Mouse (Mus musculus) mature B cell (primary cell): Measurements from ENCODE around the gene Pitpnm2.
"Not testable (repeated sequence)": the region's sequence is repeated elsewhere in the genome, so short reads cannot be mapped to it uniquely, and the experiment has no call there.

Source experiments
- in situ Hi-C: fragments of 300-500 bp; cut with MboI; formaldehyde crosslinking; loops from 2 replicates; pipeline ENCODE4 v1.14.3; 2019

Gene Pitpnm2

DNA sequence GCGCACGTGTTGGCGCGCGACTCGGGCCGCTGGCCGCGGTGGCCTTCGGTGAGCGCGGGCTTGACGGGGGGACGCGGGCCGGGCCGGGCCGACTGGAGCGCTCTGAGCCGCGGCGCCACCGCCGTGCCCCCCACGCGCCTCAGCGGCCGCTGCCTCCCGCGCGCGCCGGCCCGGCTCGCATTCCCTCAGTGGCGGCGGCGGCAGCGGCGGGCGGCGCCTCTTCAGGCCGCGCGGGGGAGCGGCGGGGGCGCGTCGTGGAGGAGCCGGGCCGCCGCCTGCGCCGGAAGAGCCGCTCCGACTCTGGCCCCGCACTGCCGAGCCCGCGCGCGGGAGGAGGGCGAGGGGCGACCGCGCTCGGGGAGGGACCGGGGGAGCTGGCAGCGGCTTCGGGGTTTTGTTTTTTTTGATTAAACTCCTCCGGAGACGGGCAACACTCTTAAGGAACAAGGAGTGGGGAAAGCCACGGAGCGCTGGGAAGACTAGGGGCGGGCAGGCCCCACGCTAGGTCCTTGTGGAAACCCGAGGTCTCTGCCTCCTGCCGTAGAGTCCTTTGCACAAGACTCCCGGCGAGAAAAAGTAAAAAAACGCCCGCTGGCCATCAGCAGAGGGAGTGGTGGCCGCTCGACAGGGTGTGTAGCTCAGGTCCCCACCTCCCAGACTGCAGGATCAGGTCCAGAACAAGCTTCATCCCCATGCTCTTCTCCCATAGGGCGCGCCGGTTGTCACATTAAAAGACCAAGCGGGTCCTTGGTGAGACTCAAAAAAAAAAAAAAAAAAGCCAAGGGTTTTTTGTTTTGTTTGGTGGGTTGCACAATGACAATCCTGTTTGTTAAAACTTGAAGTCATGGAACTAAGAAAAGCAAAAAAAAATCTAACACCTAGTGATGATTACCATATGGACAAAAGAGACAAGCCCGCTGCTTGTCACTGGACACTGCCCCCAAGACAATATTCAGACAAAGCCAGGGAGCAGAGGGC, at the start of gene Pitpnm2:
Gene Pitpnm2, minus strand, starts transcription at position 147 of the 978 bp plus-strand sequence.
- in situ Hi-C loops = no loop called here

DNA sequence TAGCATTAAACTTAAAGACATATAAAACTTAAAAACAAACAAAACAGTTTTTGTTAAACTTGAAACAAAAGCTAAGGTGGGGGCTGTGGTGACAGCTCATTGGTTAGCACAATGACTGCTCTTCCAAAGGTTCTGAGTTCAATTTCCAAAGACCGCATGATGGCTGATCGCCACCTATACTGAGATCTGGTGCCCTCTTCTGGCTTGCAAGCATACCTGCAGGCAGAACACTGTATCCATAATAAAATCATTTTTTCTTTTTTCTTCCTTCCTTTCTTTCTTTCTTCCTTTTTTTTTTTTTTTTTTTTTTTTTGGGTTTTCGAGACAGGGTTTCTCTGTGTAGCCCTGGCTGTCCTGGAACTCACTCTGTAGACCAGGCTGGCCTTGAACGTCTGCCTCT, 49.7 kb upstream of the Pitpnm2 start:
- in situ Hi-C loops = not testable (repeated sequence)

DNA sequence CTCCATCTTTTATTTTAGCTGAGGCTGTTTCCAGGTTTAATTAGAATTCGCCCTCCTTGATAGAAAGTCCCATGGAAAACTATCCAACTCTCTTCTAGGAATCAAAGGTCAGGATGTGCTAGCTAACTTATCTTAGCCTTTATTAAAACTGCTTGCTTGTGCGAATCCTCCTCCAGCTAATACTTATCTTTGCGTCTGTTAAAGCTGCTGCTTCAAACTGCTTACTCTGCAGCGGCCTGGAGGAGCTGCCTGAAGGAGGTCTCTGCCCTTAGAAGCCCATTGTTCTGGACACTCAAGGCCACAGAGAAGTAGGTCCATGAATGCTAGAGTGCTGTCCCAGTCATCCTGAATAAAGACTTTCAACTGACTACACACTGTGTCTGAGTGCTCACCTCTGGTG, 46.9 kb upstream of the Pitpnm2 start:
- in situ Hi-C loops = no loop called here

DNA sequence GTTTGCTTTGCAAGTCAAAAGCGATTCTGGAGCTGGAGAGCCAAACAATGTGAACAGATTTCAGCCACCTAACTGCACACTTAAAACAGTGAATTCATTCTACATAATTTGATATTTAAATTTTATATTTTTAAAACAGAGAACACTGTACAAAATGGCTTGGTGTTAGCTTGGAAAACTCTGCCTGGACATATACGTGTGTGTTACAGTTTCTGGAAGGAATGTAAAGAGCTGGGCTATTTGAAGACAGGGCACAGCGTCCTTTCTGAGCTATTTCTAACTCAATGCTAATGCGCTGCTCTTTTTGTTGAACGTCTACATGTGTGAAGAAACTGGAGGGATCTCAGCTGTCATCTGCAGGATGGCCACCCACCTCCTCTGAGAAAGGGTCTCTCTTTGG, 44.4 kb upstream of the Pitpnm2 start:
- in situ Hi-C loops = loop anchor here (5.0 kb wide), 1 partner anchor 132 kb away; no protein-coding TSS in a partner anchor

DNA sequence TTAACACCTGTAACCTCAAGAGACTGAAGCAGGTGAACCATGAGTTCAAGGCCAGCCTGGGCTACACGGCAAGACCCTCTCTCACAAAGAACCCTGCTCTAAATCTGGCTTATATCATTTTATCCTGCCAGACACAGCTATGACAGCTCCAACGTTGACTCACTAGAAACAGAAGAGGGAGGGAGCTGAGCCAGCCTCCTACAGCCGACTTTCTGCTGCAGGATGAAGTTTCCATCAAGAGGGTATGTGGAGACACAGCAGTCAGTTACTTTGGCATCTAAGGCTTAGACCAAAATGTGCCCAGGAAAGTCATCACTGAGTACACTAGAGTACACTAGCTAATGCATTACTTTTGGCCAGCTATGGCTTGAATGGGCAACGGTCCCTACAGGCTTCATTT, 40.7 kb upstream of the Pitpnm2 start:
- in situ Hi-C loops = loop anchor here (5.0 kb wide), 1 partner anchor 128 kb away; no protein-coding TSS in a partner anchor

DNA sequence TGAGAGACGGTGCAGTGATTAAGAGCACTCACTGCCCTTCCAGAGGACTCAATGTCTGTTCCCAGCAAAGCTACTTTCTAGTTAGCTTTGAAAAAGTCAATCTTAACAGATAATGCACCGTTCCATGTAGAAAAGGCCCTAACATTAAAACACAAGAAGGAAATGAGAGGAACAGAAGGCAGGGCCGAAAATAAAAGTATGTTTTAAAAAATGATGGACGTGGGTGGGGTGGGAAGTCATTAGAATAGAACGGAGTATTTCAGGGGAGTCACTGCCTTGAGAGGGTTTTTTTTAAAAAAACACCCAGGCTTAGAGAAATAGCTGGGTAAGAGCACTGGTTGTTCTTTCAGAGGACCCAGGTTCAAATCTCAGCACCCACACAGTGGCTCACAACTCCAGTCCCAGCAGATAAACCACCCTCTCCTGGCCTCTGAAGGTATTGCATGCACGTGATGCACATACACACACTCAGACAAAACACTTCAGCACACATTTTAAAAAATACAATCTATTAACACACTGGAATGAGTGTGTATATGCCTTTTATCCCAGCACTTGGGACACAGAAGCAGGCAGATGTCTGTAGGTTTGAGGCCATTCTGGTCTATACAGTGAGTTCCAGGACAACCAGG, 38.2 kb upstream of the Pitpnm2 start:
- in situ Hi-C loops = no loop called here

DNA sequence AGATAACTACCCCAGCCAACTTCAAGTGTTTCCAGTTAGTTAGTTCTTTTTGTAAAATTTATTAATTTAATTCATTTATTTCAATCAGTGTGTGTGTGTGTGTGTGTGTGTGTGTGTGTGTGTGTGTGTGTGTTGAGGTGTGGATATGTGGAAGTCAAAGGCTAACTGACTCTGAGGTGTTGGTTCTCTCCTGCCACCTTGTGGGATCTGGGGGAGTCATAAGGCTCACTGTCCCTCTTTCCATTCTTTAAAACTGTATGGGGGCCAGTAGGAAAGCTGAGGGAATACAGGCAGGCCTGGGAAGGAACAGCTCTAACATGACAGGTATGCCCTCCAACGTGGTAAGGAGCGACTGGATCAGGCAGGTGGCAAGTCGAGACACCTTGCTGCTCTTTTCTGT, 34.8 kb upstream of the Pitpnm2 start:
- in situ Hi-C loops = no loop called here

DNA sequence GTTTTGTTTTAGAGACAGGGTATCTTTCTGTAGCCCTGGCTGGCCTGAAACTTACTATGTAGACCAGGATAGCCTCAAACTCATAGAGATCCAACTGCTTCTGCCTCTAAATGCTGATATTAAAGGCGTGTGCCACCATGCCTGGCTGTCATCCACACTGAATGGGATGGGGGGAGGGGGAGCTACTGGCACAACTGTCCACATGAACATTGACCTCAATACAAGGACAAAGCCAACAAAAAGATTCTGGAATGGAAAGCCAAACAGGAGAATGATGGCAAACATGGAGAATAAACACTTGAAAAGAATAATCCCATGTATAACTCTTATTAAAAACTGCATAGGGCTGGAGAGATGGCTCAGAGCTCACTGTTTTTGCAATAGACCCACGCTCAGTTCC, 33.3 kb upstream of the Pitpnm2 start:
- in situ Hi-C loops = no loop called here

DNA sequence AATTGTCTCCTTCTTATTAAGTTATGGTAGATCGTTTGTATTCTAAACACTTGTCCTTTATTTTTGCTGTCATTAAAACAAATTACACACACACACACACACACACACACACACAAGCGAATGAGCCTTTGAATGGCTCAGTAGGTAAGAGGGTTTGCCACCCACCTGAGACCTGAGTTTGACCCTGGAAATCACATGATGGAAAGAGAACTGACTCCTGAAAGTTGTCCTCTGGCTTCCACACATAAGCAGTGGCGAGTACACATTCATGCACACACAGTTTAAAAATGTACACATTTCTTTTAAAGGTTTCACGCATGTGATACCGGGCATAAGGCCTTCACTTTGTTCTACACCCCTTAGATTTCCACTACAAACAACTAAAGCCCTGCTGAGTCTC, 20.7 kb upstream of the Pitpnm2 start:
- in situ Hi-C loops = no loop called here

DNA sequence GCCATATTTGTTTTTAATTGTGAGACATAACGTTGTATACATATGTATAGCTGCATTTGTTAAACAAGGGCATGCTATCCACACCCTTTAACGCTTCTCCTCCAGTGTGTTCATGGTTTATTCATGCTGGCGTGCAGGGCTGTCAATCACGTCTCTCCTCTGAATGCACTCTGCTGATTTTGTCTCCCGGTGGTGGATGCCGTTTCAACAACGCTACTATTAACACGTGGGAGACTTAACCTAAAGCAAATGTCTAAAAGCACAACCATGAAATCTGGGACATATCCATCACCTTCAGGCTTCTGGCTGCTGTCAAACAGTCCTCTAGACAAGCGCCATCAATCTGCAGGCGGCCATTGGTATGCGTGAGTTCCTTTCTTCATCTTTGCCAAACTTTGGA, 20.1 kb upstream of the Pitpnm2 start:
- in situ Hi-C loops = no loop called here

DNA sequence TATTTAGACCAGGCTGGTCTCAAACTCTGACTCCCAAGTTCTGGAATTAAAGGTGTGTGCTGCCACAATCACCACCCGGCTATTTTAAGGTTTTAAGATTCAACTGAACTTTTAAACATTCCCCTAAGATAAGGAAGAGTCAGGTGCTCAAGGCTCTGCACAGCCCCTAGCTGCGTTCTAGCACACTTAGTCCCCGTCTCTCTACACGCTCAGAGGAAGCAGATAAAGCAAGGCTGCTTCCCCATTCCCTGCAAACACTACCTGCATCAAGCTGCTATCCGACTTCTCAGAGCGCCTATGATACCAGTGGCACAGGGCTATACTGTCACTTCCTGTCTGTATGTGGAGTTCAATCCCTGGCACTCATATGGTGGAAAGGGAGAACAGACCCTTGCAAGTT, 18.1 kb upstream of the Pitpnm2 start:
- in situ Hi-C loops = no loop called here

DNA sequence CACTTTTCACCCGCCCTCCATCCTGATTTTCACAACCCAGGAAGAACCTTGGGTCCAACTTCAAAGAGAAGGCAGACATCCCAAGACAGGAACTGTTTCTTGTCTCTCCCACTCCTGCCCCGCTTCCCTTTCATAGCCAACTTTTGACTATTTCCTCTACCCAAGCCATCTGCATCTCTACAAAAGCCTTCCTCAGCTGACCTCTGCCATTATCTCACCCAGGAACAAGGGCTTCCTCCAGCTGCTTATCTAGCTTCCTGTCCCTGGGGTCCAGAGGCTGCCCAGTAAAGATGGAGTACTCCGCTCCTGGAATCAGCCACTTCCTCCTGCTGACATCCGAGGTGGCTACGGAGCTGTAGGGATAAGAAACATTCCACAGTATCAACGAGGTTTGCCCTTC, 17.3 kb upstream of the Pitpnm2 start:
- in situ Hi-C loops = no loop called here

DNA sequence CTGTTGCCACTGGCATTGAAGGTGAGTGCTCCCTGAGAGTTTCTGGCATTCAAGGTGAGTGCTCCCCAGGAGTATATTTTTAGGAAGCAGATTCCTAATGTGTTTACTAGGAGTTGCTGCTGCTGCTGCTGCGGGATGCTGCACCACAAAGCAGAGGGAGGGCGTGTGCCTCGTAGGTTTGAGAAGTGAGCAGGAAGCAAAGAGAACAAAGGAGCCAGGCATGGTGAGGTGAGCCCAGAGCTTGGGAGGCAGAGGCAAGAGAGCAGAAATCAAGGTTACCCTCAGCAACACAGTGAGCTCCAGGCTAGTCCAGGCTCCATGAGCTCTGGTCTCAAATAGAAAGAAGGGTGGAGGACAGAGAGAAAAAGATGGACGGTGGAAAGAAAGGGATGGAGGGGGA, 13.7 kb upstream of the Pitpnm2 start:
- in situ Hi-C loops = no loop called here

DNA sequence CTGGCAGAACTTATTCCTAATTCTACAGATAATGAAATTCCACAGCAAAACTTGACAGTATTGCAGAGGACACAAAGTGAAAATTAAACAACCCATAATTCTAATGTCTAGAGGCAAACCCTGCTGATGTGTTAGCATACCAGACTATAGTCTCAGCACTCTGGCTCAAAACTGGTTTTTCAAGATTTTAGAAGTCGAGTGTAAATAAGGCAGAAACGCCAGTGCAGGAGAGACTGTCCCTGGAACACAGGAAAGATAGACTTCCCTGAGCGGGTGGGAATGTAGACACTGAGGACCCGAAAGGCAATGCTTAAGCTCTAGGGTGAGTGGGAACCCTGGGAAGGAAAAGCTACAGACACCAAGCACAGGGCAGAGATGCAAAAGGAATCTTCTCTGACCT, 12.5 kb upstream of the Pitpnm2 start:
- in situ Hi-C loops = no loop called here

DNA sequence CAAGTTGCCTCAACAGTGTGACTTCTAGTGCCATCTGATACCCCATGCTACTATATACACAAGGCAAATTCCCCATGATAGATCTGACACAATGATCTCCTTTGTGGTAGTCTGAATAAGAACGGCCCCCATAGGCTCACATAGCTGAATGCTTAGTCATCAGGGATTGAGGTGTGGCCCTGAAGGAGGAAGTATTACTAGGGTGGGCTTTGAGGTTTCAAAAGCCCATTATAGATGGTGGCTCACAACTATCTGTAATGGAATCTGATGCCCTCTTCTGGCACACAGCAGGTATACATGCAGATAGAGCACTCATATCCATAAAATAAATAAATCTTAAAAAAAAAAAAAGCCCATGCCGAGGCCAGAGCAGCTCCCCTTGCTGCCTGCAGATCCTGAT, 9.6 kb upstream of the Pitpnm2 start:
- in situ Hi-C loops = no loop called here

DNA sequence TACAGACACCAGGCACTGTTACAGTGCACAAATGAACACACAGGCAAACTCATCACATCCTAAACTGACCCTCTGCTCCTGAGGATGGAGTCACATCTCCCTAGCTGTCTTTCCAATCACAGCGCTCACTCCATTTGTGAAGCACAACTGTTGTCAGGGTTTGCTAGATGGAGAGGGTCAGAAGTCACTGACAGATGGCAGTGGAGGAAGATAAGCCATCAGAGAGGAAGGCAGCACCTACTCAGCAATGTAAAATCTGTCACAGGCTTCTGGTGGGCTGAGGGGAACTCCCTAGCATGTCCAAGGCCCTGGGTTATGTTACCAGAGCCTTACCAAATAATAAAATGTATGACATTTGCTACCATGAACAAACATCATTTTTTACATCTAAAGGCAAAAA, 8.5 kb upstream of the Pitpnm2 start:
- in situ Hi-C loops = no loop called here

DNA sequence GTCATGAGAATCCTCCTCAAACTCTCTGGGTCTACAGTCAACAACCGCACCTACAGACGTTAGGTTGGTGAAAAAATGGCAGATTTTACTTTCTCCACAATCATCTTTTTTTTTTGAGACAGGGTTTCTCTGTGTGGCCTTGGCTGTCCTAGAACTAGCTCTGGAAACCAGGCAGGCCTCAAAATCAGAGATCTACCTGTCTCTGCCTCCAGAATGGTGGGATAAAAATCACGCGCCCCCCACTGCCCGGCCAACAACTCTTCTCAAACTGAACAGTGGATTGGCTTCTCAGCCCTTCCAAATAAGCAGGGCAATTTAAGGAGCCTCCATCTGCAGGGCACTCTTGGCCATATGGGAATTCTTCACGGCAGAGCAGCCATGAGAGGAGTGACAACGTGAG, 5.6 kb upstream of the Pitpnm2 start:
- in situ Hi-C loops = no loop called here

DNA sequence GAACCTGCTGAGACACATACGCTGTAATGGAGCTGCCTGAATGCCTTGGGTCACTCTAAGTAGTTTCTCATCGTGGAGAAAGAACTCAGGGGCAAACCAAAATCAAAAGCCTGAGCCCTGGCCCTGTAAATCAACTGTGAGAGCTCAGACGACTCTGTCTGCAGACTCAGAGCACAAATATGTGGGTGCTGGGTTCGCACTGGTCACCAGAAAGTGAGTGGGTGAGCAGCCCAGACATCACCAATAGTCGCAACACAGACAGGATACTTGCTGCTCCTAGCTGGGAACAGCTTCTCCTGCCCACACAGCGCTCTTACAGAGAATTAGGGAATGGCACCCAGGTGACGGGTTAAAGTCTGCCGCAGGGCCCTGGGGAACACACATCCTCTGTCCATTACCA, 4.0 kb upstream of the Pitpnm2 start:
- in situ Hi-C loops = no loop called here

DNA sequence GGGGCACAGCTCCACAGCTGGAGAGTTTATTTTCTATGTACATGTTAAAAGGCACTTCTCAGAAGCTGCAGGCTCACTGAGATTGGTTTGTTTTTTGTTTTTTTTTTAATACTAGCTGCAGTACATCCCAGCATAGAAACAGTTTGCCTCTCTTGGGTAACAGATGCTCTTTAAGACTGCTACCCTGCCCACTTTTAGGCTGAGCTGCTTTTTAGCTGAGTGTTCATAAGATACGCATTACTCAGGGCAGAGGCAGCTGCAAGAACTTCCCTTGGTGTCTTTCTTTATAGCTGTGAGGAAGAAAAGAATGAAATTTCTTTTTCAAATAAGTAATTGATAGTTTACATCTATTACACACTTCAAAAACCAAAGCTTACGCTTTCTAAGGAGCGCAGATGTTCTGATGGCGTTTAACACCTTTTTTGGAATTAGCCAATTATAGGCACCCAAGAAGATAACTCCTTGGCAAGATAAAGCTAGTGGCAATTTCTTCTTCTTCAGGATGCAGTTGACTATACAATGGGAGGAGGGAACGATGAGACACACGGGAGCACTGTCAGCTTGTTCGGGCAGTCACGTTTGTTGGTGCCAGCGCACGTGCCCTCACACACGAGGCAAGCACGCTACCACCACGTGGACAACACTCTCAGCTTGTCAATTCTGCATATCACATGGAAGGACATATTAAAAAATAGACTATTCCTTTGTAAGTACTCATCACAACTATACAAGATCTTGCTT, 3.2 kb upstream of the Pitpnm2 start:
- in situ Hi-C loops = no loop called here

DNA sequence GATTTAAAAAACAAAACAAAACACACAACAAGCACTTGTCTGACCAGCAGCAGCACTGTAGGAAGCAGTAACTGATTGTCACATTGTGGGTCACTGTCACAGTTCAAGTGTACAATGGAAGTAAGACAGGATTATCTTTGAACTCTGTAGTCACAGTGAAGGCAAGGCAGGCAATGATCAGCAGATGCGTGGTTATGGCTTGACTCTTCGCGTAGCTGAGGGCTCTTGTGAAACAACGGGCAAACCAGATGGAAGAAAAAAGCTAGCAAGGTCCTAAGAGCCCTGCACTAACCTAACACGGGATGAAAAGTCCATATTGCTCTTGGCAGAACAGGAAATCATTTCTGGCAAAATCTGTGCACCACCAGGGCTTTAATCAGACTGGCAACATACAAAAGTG, 1.5 kb upstream of the Pitpnm2 start:
- in situ Hi-C loops = no loop called here

DNA sequence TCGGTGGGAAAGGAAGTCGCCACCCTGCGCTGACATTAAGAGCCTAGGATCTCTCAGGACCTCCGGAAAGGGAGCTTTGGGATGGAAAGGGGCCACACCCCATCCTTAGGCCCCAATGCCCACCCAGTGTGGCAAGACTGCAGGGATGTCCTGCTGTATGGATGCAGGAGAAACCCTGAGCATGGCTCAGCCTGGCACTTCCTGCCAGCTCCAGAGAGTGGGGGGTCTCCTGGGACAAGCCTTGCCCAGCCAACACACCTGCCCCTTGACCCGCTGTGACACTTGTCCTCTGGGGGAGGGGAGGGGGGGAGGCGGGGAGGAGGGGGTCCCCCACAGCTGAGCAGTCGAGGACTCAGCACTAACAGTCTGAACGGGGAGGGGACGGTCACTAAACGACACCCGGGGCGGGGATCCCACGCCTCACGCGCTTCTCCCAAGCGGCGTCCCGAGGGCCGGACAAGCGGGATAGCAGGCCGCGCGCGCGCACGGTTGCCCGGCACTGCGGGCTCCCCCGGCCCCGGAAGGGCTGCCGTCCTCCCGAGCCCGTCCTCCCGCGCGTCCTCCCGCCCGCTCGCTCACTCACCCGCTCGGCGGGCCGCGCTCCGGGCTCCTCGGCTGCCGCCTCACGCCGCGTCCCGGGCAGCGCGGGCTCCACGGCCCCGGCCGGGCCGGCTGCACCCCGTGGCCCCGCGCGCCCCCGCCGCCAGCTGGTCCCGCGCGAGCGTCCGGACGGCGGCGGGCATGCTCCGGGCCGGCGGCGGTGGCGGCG, 531 bp downstream of the Pitpnm2 start:
- in situ Hi-C loops = no loop called here
